Mouse (Mus musculus) E14TG2a.4 (cell line): ENCODE measurements at regions not wholly inside any gene's neighbourhood (a gene's known extent, or its start where the extent isn't known, plus 50 kb on each side); places are given as distances from the start of the nearest gene placed in this dataset.

ENCODE experiments used
- CTCF ChIP-seq: conservative IDR thresholded peaks from 2 replicates; pipeline ENCODE4 v1.5.1; 2014; ENCODE audit warnings: low read length
- NANOG ChIP-seq: IDR thresholded peaks from 2 replicates; pipeline ENCODE4 v1.6.1; 2014; ENCODE audit warnings: borderline replicate concordance, low read length, mixed read lengths
- POU5F1 ChIP-seq: IDR thresholded peaks from 2 replicates; pipeline ENCODE4 v1.6.1; 2014; ENCODE audit warnings: low read length, borderline replicate concordance

- TF ChIP-seq CTCF (peak; percentile 72), NANOG (no peak), POU5F1 (no peak)
These were observed 1327.4 kb downstream of the Gm37988 start for GRCm38 (mm10) chr1:6135066-6135465.
